Mouse (Mus musculus): ENCODE measurements around the gene 1810055G02Rik. TPM values are rescaled to one million over a fixed set of nuclear protein-coding genes. Genes with fewer than 3 reads are reported as not detected.

The 1810055G02Rik gene
- 1 to 10 TPM; 4.0 to 5.1 TPM for polyA plus RNA-seq (2017; shearing (Covaris generic))

DNA sequence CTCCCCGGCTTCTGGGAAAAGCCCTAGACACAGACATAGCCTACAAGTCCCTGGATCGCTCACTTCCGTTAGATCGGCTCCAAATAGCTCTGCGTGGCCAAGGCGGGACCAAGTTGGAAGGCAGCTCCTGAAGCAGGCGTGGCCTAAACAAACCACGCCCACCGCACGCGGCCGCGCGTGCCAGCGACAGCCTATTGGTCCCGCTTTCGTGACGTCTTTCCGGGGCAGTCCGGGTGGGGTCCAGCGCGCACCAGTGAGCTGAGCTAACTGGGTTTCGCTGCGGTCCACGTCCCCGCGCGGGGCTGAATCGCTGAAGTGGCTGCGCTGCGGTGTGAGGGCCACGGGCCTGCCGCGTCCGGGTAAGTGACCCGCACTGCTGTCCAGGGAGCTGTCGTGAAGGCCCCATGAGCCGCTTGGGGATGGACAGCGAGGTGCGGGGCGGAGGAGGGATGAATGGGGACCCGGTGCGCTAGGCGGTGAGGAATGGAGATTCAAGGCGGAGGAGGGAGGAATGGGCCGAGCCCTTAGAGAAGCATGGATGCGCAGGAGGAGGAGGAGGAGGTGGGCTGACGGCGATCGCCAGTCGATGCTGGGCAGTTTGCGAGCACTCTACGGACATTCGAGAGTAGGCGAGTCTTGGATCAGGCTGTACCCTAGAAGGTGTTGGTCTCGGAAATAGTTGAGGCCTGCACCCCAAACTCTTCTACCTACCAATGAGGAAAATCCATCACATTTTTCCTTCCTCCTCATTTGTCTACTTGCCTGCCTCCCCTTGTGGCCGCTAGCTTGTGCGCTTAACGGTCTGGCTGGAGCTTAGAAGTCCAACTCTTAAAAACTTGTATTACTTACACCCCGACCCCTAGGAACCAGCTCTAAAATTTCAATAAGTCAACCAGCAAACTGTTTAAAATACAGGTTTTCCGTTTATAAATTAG lies at the start of gene 1810055G02Rik:
TSS of gene 1810055G02Rik (plus strand) at position 216 of the 935 bp plus-strand sequence.
- ATAC-seq: peak; percentile 97

GRCm38 (mm10) chr19:3665510-3665909 lies 42.6 kb upstream of the 1810055G02Rik start:
- no peak for ATAC-seq

- no peak for ATAC-seq
These were observed 41.5 kb upstream of the 1810055G02Rik start for GRCm38 (mm10) chr19:3666632-3667031.

DNA sequence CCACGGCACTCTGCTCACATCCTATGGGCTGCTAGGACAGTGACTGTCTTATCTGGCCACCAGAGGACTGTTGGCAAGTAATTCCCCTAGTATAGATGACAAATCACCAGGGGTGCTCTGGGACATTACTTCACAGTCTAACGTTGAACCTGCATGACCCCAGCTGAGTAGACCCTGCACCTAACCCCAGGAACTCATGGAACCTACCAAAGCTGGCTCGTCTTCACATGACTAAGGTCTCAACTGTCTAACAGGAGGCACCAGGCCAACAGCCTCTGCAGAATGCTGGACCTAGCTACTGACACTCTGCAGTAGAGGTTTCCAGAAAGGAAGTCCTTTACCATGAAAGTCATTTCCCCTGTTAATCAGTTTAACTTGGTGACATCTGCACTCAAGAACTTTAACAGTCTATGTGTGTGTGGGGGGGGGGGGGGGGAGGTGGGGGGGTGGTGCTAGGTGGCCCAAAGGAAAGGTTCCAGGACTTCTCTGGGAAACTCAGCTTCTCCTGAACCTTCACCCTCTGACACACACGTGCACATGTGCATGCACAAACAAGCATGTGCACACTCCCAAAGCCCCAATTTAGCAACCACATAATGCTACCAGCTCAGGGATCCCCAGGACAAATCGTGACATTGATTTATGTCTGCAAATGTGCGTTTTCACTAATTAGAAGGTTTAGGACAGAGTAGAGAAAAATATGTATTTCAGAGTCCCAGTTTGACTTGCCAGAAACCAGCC lies 40.8 kb upstream of the 1810055G02Rik start:
- ATAC-seq: no peak

DNA sequence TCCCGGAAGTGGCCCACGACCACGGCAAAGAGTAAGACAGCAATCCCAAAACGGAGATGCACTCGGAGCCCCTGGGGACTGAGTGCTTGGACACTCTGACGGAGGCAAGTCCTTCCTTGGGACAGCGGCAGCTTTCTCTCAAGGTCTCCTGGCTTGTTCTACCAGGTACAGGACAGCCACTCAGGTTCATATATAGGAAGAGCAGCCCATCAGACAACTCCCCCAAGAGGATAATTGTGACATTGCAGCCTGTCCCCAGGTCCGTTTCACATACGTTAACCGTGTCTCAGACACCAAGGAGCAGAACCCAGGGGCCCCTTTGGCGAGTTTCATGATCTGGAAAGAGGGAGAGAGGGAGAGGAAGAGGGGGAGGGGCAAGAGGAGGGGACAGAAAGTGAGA lies 40.1 kb upstream of the 1810055G02Rik start:
- no peak for ATAC-seq

DNA sequence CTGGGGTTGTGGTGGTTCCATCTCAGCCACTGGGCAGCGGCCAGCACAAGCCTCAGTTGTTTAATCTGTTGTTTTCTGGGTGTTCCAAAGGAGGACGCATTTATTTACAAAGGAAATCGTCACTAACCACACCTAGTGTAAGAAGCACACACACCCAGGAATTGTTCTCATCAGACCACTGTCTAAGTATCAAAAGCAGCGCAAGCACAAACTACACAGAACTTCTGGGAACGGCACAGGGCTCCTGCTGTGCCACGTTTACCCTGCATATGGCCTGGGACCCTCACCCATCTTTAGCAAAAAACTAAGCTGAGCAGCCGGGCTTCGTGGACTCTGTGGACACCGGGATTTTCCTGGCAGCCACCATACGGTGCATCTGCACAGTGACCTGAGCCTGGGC lies 39.5 kb upstream of the 1810055G02Rik start:
- ATAC-seq: no peak

DNA sequence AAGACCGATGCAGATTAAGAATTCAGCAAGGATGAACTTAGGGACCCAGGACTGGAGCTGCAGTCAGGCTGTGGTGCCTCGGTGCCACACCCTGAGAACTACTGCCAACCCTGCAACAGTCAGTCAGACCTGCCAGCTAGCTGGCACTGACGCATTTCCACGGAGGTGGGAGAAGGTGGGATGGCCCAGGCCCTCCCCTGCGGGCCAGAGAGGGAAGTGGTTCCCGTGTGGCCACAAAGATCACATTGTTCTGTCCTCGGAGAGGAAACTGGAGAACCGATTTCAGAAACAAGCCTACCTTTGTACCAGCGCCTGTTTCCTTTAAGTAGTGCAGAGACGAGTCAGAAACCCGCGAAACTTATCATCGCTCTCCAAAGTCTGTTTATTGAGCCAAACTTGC lies 39.0 kb upstream of the 1810055G02Rik start:
- ATAC-seq: no peak

DNA sequence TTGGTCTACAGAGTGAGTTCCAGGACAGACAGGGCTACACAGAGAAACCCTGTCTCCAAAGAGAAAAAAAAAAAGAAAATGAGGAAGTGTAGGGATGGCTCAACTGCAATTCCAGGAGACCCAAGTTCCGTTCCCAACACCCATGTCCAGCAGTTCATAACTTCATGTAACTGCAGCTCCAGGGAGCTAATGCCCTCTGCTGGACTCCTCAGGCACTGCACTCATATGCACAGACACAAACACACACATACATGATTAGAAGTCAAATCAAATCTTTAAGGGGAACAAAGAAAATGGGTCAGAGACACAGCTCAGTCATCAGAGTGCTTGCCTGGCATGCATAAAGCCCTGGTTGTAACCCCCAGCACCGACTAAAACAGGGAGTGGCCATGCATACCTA lies 34.9 kb upstream of the 1810055G02Rik start:
- ATAC-seq: no peak

GRCm38 (mm10) chr19:3674122-3674855 lies 33.8 kb upstream of the 1810055G02Rik start:
- no peak for ATAC-seq

- no peak for ATAC-seq
These were observed 27.4 kb upstream of the 1810055G02Rik start for GRCm38 (mm10) chr19:3680732-3681131.

DNA sequence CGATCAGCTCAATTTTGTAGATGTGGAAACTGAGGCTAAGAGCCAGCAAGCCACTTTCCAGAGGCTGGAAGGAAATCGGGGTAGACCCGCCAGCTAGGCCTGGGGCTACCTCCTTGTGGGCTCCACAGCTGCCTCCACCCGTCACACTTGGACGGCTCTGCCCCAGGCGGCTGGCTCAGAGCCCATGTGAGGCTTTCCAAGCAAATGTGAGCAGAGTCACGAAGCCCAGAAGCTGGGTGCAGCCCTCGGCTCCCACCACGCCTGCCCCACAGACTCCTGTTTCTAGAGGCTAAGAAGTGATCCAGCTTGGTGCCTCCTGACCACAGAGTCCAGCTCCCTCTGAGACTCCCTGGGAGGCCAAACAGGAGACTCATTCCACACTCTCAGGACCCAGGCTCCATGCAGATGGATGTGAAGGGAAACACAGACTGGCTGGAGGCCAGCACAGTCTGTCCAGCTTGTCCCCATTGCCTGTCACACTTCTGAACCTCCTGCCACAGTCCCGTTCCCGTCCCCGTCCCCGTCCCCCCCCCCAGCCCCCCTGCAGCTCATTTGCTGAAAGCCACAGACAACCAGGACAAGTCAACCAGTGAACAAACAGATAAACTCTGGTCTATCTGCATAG lies 26.7 kb upstream of the 1810055G02Rik start:
- ATAC-seq: no peak

GRCm38 (mm10) chr19:3684414-3684813 lies 23.7 kb upstream of the 1810055G02Rik start:
- ATAC-seq: no peak

GRCm38 (mm10) chr19:3684957-3685580 lies 23.0 kb upstream of the 1810055G02Rik start:
- ATAC-seq: no peak

GRCm38 (mm10) chr19:3685611-3686214 lies 22.4 kb upstream of the 1810055G02Rik start:
- no peak for ATAC-seq

GRCm38 (mm10) chr19:3686215-3686894 lies 21.7 kb upstream of the 1810055G02Rik start, which contains the start of gene Lrp5:
TSS of gene Lrp5 (minus strand) at chr19:3686564.
- no peak for ATAC-seq

DNA sequence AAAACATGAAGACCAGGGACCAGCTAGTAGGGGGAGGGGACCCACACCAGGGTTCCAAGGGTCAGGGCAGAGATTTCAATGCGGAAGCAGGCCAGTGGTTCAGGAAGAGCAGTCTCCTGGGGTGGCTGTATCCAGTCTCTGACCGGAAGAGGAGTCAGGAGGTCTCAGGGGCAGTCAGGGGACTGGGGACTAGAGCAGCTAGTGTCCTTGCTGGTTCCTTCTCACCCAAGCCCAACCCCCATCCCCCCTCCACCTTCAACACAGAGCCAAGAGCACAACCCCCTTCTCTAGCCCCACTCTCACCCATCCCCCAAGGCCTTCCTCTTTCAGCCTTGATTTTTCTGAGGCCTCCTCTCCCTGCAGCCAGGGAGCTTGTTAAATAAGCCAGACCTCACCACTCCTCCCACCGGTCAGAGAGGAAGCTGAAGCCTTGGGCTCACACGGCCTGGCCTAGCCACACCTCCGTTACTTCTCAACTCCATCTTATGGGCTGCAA lies 20.4 kb upstream of the 1810055G02Rik start:
- ATAC-seq: no peak

- ATAC-seq: no peak
These were observed 16.8 kb upstream of the 1810055G02Rik start for GRCm38 (mm10) chr19:3691337-3691736.

DNA sequence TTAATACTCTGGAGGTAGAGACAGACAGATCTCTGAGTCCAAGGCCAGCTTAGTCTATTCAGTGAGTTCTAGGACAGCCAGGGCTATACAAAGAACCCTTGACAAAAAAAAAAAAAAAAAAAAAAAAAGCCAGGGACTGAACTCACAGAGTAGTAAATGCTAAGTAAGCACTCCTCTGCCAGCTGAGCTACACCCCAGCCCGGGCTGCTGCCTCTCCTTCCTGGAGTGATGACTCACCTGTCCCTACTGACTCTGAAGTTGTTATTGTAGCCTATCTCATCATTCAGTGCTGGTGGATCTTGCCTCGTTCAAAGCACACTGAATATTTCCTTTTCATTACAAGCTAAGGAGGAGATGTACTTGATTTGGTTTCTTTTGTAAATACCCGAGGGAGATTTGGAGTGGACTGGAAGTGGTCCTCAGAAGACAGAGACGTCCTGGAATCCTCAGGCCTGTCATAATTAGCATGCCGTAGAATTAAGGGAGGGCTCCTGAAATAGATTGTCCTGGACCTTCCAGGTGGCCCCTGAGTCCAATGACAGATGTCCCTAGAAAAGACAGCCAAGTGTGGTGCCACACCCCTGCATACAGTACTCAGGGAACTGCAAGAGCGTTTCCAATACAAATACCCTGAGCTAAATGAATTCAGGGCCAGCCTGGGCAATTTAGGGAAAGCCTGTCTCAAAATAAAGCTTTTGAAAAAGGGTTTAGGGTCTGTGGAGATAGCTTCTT lies 15.5 kb upstream of the 1810055G02Rik start:
- ATAC-seq: no peak

DNA sequence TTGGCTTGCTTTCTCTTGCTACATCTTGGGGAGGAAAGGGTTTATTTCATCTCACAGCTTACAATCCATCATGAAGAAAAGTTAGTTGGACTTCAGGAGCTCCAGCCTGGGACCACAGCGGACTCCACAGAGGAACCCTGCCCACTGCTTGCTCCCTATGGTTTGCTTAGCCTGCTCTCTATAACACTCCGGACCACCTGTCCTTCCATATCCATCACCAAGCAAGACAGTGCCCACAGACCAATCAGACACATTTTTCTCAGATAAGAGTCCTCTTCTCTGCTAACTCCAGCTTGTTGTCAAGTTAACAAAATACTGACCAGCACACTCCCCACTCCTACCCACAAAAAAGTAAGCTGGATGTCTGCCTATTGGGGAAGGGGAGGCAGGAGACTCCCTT lies 13.6 kb upstream of the 1810055G02Rik start:
- no peak for ATAC-seq

DNA sequence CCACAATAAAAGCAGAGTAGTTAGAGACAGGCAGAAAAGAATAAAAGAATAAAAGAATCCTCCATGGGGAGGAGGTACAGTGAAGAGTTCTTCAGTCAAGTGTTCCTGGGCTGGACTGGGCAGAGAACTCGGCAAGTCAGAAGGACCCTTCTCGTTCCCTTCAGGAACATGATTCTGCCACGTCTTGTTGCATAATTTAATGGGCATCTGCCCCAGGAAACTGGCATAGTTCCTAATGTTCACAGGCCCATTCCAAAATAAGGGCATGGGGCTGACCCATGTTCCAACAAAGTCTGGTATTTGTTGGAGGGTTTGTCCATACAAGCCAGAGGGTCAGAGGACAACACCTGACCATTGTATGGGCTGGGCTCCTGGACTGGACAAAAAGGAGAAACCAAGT lies 13.1 kb upstream of the 1810055G02Rik start:
- ATAC-seq: no peak

All from activated CD4-positive, CD25-positive, alpha-beta regulatory T cell, adult 4 months (primary cell).